Mouse (Mus musculus) cerebral cortex, adult 2 months (tissue): ENCODE data around the gene Txndc11.

Experiments used
- WGBS: fragments of 180-500 bp; shearing (Covaris S2); methylation state at CpG from one replicate; pipeline ENCODE4 v1.1.7; 2018; 5-methylcytosine and 5-hydroxymethylcytosine counted together

Gene Txndc11

DNA sequence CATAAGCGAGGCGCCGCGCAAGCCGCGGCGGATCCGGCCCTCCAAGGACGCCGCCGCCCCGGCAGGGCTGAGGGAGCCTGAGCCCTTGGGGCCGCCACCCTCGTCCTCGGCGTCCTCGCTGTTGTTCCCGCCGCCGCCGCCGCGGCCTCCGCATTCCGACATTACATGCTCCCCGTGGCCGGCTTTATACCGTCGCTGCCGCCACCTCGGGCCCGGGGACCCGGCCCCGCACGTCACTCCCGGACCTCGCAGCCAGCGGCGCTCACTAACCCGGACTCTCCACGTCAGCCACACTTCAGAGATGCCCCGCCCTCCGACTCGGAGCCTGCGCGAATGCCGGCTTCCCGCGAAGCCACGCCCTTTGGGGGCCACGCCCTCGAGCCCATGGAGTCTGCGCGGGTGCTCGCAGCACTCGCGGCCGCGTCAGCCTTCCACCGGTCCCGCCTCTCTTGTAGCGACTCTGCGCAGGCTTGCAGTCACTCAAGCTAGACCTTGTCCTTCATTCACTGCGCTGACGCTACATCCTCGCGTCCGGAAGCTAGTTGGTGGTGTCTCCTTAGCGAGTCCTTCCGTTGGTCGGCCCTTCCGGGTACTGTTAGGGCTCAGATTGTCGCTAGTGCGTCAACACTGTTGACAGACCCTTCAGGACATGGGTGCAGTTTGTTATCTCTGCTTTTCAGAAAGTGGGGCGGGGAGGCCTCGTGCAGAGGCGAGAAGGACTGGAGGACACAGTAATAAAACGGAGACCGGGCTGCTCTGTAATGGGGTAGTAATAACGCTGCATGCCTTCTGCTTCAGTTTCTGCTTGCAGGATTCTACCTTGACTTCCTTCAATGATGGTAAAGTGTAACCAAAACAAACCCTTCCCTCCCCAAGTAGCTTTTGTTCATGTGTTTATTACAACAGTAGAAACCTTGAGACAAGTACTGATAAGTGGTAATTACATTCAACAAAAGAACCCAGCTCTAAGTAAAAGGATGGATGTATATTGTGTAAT, at the start of gene Txndc11:
Txndc11 (minus strand) TSS at position 303 of the 997 bp plus-strand sequence.
- WGBS = under 1% methylated on average over 80 of the region's 80 CpGs

DNA sequence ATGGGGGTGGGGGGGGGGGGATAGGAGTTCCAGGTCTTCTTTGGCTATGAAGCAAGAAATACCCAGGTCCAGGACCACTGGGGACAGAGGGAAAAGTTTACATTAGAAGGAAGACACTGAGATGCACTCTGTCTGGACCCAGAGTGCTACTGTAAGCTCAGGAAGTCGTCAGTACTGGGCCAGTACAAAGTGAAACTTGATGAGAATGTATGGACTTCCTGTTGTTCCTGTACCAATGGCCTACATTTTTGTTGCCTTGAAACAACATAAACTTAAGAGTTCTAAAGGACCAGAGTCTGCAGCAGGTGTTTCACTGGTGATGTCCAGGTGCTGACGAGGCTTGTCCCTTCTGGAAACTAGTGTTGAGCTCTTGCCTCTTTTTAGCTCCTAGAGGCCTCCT, 43.0 kb upstream of the Txndc11 start:
- WGBS = 83% methylated on average over 2 of the region's 2 CpGs

DNA sequence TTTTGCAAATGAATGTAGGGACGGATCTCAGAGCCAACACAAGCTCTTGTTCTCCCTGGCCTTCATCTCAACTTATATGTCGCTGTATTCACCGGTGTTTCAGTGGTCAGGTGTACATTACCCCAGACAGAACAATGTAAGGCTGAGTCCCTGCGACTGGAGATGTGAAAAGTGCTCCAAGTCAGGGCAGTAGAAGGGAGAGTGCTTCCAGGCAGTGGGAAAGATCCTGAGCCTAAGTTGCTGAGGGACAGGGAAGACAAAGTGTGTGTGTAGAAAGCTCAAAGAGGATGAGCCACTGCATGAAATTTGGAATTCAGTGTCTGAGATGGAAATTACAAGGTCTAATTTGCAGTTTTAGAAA, 42.4 kb upstream of the Txndc11 start:
- WGBS = 2% methylated on average over 4 of the region's 4 CpGs

DNA sequence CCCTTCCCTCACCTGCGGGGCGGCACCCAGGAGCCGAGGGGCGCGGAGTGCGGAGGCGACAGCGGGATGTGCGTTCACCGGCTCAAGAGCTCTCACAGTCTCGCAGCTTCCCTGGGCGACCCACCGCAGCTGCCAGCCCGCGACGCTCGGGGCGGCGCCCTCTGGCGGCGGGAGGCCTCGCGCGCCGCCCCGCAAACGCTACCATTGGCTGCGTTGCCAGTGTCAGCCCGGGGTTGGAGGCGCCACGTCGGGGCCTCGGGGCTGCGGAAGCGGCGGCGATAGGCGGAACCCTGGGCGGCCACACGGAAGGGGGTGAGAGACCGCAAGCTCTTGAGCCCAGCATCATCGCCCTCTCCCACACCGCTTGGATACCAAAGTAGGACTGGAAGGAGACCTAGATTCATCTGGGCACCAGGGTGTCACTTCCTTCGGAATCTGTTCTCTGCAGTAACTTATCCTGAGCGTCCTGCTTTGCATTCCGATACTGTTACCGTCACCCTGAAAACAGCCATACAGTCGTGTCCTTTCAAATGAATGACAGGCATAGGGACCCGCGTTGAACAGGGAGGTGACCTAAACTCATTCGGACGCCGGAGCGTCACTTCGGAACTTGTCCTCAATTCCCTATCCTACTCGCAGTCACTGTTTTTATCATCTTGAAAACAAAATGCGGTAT, 41.9 kb upstream of the Txndc11 start, which contains the start of gene Zc3h7a:
Zc3h7a (minus strand) TSS at position 186 of the 676 bp plus-strand sequence.
- WGBS = under 1% methylated on average over 57 of the region's 57 CpGs

DNA sequence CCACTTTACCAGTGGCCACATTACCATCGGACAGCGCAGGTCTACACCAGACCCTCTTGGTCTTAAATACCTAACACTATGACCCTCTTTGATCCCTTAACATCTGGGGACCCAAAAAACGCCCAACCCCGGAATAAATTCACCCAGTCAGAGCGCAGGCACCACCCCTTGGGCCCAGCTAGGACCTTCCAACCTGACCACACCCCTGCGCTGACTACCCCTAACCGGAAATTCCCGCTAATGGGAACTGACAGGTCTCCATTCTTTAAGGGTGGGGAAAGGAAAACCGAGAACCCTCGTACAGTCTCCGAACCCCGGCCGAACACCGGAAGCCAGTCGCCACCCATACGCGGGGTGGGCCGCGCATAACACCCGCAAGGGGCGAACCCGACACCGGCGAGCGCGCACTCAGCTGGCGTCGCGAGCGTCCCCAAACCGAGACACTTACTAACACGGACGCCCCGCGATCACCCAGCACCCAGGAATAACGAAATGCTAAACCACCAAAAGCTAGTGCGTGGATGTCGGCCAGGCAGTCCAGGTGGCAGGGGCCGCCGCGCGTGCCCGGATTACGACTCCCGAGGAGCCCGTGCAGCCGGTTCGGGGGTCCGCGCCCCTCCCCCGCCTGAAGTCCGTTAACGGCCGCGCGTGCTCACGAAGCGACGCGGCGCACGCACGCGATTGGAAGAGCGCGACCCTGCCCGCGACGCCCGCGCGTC, 41.2 kb upstream of the Txndc11 start:
- under 1% methylated on average over 58 of the region's 72 CpGs for WGBS

DNA sequence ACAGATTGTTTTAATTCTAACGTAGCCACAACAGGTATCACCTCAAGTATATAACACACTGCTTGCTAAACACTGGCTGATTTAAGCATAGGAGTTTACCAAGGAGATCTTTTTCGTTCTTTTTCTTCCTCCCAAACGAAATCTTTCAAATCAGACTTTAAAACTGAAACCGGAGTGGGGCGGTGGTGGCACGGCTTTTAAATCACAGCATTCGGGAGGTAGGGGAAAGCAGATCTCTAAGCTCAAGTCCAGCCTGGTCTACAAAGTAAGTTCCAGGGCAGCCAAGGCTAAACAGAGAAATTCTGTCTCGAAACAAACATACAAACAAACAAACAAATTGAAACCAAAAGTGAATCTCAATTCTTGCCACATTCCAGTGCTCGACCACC, 40.6 kb upstream of the Txndc11 start:
- WGBS = 1% methylated on average over 9 of the region's 9 CpGs

DNA sequence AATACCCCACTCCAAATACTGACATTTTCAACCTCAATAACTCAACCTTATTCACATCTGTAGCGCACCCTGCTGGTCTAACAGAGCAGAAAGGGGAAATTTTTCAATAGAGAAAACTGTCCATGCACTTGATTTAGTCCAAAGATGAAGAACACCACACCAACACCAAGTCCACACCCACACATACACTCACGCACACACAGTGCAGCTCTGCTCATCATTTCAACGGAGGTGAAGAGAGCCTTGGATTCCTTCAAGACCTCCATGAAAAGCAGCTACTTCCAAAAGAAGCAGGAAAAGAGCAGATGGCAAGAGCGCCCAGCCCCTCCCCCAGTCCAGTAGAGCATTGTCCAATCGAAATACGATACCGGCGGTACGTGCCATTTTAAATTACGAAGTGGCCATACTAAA, 40.2 kb upstream of the Txndc11 start:
- 3% methylated on average over 10 of the region's 10 CpGs for WGBS

DNA sequence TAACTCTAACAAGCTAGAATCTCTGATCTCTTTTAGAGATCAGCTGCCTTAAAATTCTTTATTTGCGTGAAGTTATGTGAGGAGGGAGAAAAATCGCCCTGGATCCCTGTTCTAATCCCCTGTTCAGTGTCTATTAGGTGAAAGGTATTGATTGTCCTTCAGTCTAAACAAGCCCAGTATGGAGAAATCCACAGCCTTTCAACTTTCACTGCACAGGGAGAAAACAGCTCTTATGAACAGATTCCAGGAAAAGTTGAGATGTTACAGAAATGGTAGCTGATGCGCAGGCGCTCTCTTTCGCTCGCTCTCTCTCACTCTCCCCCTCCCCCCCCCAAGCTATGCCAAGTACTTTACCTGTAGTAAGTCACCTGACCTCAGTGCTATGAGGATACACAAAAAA, 37.2 kb upstream of the Txndc11 start:
- WGBS = 88% methylated on average over 6 of the region's 6 CpGs

DNA sequence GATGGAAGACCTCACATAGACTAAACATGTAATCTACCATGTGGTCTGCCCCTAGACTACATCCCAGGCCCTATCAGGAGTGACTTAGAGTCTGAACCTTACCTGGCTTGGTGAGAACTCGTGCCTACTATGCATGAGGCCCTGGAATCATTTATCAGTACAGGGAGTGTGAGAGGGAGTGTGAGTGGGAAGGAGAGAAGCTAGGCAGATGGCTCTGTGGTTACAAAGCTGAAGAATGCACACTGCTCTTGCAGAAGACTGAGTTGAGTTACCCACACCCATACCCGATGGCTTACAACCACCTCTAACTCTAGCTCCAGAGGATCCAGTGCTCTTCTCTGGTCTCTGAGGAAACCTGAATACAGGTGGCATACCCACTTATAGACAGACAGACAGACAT, 32.0 kb upstream of the Txndc11 start:
- WGBS = 62% methylated on average over 2 of the region's 2 CpGs

DNA sequence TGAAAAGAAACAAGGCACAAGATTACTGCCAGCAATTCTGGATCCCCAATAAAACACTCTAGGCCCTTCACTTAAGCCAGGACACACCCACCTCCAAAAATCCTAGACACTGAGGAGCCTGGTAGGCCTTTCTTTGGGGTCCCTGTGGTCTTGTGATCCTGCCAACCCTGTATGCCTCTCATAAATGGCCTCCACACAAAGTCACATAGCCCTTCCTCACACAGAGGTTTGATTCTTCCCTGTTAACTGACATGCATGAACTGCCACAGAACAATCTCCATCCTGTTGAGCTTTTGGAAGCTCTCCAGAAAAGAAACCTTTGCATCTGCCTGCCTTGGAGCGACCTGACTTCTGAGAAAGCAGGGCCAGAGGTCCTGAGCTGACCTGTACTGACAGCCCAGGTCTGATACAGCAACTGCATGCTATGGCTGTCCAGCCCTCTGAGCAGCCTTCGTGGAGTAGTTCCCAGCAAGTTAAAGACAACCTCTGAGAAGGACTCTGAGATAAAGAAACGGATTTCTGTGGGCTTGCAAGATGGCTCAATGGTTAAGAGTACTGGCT, 30.3 kb upstream of the Txndc11 start:
- WGBS = 46% methylated on average over 3 of the region's 3 CpGs

DNA sequence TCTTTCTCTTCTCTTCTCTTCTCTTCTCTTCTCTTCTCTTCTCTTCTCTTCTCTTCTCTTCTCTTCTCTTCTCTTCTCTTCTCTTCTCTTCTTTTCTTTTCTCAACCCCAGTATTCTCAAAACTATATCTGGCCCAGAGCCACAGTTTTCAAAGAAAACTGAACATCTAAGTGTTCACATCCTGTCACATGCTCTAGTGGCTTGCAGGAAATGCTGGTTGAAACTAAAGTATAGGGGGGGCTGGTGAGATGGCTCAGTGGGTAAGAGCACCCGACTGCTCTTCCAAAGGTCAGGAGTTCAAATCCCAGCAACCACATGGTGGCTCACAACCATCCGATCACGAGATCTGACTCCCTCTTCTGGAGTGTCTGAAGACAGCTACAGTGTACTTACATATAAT, 23.3 kb upstream of the Txndc11 start:
- WGBS = 70% methylated on average over 3 of the region's 3 CpGs

DNA sequence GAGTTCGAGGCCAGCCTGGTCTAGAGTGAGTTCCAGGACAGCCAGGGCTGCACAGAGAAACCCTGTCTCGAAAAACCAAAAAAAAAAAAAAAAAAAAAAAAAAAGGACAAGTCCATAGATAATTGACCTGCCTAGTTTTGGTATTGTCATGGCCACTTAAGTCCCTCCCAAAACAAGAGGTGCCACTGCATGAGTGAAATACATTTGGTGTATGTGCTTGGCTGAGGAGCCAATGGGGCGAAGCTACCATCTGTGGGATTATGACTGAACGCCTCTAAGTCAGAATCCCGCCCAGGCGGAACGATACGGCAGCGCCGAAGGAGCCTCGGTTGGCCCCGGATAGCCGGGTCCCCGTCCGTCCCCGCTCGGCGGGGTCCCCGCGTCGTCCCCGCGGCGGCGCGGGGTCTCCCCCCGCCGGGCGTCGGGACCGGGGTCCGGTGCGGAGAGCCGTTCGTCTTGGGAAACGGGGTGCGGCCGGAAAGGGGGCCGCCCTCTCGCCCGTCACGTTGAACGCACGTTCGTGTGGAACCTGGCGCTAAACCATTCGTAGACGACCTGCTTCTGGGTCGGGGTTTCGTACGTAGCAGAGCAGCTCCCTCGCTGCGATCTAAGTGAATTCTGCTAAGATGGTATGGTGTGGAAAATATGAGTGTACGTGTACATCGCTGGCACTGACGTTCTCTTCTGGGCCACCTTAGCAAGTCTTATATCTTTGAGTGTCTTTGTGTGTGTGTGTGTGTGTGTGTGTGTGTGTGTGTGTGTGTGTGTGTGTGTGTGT, 9.4 kb upstream of the Txndc11 start:
- WGBS = 20% methylated on average over 56 of the region's 56 CpGs

DNA sequence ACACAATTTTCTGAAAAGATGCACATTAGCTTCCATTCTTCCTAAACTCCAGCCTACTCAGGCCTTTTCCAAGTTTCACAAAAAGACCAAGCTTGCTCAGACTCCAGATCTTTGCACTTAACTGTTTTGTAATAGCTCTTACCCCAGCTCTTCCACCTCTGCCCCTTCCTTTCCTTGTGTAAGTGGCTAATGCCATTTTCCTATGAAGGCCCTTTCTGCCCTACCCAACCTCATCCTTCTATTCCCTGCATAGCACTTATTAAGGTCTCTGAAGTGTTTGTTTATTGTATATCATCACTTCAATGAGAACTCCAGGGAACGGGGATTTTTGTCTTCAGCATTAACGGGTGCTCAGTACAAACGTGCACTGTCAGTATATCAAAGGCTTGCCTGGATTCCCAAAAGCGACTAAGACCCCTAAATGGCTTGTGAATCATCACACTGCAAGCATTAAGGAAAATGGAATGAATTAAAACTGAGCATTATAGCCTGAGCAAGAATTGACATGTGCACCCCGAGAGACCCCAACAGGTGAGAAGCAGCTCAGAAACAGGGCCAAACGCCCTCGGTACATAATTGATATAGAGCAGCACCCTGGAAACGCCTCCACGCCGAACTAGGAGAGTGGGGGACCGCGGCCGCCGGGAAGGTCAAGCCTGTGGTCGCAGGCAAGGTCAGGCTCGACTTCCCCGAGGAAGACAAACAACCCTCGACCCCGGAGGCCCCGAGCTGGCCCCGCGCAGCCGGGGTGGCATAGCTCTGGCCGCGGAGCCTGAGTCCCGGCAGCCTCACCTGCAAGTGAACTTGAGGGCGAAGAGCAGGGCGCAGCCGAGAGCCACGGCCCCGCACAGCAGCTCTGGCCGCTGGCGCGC, 738 bp downstream of the Txndc11 start:
- WGBS = under 1% methylated on average over 34 of the region's 34 CpGs

DNA sequence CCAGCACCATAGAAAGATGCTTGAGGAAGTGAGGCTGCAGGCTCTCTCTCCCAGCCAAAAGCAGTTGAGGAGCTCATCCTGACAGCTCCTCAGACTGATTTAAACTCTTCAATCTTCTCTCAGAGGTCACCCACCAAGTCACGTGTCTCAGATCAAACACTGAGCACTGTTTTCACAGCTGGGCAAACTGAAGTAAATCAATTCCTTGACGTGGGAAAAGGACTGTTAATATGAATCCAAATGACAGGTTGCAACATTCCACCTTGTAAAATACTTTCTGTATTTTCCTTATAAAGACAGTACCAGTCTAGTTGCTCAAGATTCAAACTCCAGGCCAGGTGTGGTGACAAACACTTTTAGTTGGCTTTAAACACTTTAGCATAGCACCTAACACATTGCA, 1.6 kb downstream of the Txndc11 start:
- WGBS = 12% methylated on average over 2 of the region's 2 CpGs

DNA sequence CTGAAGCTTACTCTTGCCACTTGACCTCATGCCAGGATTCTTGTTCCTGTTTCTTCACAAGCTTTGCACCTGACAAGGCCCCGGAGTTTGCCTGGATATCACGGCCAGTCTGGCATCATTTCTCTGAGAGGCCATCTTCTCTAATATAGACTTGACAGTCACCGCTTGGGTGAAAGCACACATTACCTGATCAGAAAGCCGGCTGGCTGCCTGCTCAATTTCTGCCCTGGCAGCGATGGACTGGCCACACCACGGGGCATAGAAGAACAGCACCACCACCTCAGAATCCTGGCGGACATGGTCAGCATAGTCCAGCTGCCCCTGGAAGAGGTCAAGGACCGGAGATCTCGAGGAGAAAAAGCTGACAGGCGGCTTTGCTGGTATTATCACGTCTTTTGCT, 6.1 kb downstream of the Txndc11 start:
- 85% methylated on average over 11 of the region's 11 CpGs for WGBS

DNA sequence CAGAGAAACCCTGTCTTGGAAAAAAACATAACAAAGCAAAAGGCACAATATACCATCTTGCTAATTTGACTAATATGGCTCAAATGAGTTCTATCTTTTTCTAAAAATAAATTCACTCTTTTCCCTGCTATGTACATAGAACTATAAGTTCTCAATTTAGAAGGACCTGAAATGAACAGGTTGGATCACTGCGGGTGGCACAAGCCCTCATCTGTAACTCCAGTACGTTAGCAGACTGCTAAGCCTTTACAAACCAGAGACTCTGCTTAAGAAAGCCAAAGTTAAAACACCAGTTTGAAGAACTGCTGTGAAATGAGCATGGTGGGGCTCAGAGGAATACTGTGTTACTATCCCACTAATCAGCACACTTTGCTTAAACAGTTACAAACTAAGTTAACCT, 9.1 kb downstream of the Txndc11 start:
- WGBS = 68% methylated on average over 2 of the region's 2 CpGs

DNA sequence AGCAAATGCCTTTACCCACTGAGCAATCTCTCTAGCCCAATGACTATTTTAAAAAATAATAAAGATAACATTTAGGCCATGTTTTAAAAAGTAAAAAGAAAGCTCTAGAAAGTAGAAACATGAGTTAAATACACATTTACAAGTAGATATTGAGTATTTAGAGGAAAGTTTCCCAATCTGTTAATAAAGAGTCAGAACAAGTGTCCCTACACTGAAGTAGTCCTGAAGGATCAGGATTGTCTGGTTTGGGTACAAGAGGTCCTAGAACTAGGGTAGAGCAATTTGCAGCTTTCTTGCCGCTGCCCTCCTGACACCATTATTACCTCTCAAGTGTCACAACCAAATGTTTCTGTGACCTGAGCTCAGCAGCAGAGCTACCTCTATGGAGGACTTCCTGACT, 10.3 kb downstream of the Txndc11 start:
- WGBS = 97% methylated on average over 1 of the region's 1 CpGs

DNA sequence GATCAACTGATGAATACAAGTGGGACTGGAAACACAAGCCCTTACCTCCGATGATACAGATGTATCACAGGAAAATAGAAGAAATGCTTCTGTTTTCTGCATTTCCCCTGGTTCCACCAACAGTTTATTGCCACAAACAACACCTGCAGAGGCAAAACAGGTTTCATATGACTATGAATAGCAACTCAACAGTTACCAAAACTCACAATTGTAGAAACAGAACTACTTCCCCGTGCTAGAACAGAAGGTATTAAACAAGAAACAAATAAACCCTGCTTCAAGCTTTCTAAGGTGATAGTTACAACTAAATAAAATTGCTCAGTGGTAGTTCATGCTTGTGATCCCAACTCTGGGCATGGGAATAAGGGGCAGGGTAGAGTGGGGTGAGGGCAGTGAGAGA, 11.8 kb downstream of the Txndc11 start:
- WGBS = 86% methylated on average over 2 of the region's 2 CpGs

DNA sequence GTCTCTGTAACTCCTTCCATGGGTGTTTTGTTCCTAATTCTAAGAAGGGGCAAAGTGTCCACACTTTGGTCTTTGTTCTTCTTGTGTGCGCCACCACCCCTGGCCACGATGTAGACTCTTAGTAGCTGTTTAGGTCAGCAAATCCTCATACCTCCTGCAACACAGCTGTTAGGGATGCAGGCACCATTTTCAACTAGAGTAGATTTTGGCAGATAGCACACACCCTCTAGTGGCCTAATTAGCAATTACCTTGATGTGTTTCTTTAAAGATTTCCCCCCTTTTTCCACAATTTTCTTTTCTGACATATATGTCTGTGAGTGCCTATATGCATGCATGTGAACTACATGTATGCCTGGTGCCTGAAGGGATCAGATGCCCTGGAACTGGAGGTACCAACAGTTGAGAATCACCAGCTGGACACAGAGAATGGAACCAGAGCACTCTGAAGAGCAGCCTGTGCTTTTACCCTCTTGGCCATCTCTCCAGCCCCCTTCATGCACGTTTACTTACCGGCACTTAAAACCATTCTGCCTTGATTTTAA, 25.2 kb downstream of the Txndc11 start:
- 43% methylated on average over 4 of the region's 4 CpGs for WGBS

DNA sequence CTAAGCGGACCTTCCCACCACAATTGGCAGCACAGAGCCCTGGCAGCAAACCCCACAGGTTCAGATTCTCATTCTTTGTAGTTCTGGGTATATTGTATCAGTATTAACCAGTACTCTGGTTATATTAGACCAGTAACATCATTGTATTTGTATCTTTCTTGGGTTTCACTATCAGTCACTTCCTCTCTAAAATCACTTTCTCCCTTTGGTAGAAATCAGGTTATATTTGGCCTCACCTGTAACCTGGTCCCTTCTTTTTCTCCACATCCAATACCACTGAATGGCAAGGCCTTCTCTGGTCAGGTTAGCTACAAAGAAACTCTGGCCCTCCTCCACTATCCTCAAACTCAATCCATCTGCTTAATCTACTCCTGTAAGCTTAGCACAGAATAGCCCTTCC, 29.5 kb downstream of the Txndc11 start:
- WGBS = 52% methylated on average over 1 of the region's 1 CpGs
